Mouse (Mus musculus) ES-Bruce4 (cell line): ENCODE measurements around the gene Gpr158. TPM values are rescaled to one million over a fixed set of nuclear protein-coding genes. Genes with fewer than 3 reads are reported as not detected.

Experiments
- H3K27ac ChIP-seq: 2 replicates; pipeline ENCODE4 v1.5.1; 2012; ENCODE audit warnings: low read length, inconsistent platforms; ENCODE audit not compliant: insufficient read depth
- H3K27me3 ChIP-seq: 2 replicates; pipeline ENCODE4 v1.6.1; 2012; ENCODE audit warnings: mild to moderate bottlenecking, low read length, inconsistent platforms; ENCODE audit not compliant: control insufficient read depth, poor library complexity, insufficient read depth, severe bottlenecking
- H3K36me3 ChIP-seq: 2 replicates; pipeline ENCODE4 v1.6.1; 2012; ENCODE audit warnings: inconsistent platforms, mild to moderate bottlenecking, low read length, moderate library complexity; ENCODE audit not compliant: control insufficient read depth, poor library complexity, insufficient read depth, severe bottlenecking
- H3K4me1 ChIP-seq: one replicate; pipeline ENCODE4 v1.8.1; 2011; ENCODE audit warnings: low read length; ENCODE audit not compliant: control insufficient read depth, insufficient read depth
- H3K4me3 ChIP-seq: 2 replicates; pipeline ENCODE4 v1.5.1; 2011; ENCODE audit warnings: low read depth, mild to moderate bottlenecking, low read length
- H3K9ac ChIP-seq: 2 replicates; pipeline ENCODE4 v1.6.1; 2012; ENCODE audit warnings: low read depth, mild to moderate bottlenecking, inconsistent platforms; ENCODE audit not compliant: poor library complexity, severe bottlenecking
- H3K9me3 ChIP-seq: replicated peaks from 2 replicates; pipeline ENCODE4 v1.6.1; 2012; ENCODE audit warnings: mild to moderate bottlenecking, low read length, inconsistent platforms; ENCODE audit not compliant: control insufficient read depth, poor library complexity, insufficient read depth, severe bottlenecking
- CTCF ChIP-seq: IDR thresholded peaks from one replicate; pipeline ENCODE4 v1.8.1; 2011; ENCODE audit warnings: low read depth, low read length
- EP300 ChIP-seq: IDR thresholded peaks from 2 replicates; pipeline ENCODE4 v1.6.1; 2011; ENCODE audit warnings: low read depth, low read length; ENCODE audit not compliant: insufficient read depth
- POLR2A ChIP-seq: IDR thresholded peaks from one replicate; pipeline ENCODE4 v1.8.1; 2011; ENCODE audit warnings: low read length; ENCODE audit not compliant: insufficient read depth
- polyA plus RNA-seq: library from polyadenylated mRNA; stranded (reverse); fragments of >200 nt; gene quantifications from 2 replicates; pipeline ENCODE4 v1.2.4, GENCODE M21; 2011; ENCODE audit warnings: low read depth; ENCODE audit not compliant: missing spikeins, insufficient read depth, insufficient read length

The Gpr158 gene
- polyA plus RNA-seq, result not detected in 2 replicates

- H3K4me3 ChIP-seq, result peak within 1 kb of the TSS; percentile 71
- H3K27ac ChIP-seq, result no peak within 1 kb of the TSS
- H3K27me3 ChIP-seq, result no peaks in the 10 kb centered on the region; the same call in none of the 2 replicates
- TF ChIP-seq CTCF (no peak), POLR2A (no peak), EP300 (no peak)
- H3K36me3 ChIP-seq, result no peaks in the 10 kb centered on the region
- H3K9me3 ChIP-seq, result no peaks in the 10 kb centered on the region
- no peak within 1 kb of the TSS for H3K9ac ChIP-seq
- no peaks in the 10 kb centered on the region for H3K4me1 ChIP-seq
Observed at GRCm38 (mm10) chr2:21367345-21368111, at the start of gene Gpr158. TSS of gene Gpr158 (plus strand) at chr2:21367542.

DNA sequence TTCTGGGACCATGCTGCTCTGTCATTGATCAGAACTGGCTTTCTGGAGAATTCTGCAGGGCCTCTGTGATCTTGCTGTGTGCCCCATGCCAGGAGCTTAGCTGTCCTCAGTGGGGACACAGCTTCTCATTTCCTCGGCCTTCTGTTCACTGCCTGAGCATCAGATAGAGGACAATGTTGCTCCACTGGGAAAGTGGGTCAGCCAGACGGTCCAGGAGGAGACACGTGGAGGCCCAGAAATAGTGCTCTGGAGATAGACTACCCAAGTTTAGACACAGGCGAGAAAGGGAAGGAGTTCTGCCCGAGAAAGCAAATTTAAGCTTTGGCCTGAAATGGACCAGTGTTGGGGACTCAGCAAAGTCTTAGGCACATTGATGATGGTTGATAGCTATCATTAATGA is 23.5 kb upstream of the Gpr158 start:
- Histone ChIP-seq H3K9ac (no peak overlapping the region), H3K9me3 (no peaks in the 10 kb centered on the region), H3K4me1 (no peaks in the 10 kb centered on the region), H3K4me3 (no peak overlapping the region), H3K36me3 (no peaks in the 10 kb centered on the region), H3K27ac (no peak overlapping the region), H3K27me3 (no peaks in the 10 kb centered on the region)
- TF ChIP-seq POLR2A (no peak), EP300 (no peak), CTCF (no peak)

DNA sequence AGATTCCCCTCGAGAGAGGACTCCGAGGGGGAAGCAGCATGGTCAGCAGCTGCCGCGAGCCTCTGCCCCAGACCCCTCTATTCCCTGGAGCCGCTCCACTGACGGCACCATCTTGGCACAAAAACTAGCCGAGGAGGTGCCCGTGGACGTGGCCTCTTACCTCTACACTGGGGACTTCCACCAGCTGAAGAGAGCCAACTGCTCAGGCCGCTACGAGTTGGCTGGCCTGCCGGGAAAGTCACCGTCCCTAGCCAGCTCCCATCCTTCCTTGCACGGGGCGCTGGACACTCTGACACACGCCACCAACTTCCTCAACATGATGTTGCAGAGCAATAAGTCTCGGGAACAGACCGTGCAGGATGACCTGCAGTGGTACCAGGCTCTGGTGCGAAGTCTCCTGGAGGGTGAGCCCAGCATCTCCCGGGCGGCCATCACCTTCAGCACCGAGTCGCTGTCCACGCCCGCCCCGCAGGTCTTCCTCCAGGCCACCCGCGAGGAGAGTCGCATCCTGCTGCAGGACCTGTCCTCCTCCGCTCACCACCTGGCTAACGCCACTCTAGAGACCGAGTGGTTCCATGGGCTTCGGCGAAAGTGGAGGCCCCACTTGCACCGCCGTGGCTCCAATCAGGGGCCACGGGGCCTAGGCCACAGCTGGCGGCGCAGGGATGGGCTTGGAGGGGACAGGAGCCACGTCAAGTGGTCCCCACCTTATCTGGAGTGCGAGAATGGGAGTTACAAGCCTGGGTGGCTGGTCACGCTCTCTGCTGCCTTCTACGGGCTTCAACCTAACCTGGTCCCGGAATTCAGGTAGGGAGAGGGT is 1.2 kb downstream of the Gpr158 start:
- Histone ChIP-seq H3K36me3 (no peaks in the 10 kb centered on the region), H3K9ac (no peak overlapping the region), H3K4me1 (no peaks in the 10 kb centered on the region), H3K4me3 (no peak overlapping the region), H3K27me3 (no peaks in the 10 kb centered on the region; the same call in none of the 2 replicates), H3K27ac (no peak overlapping the region), H3K9me3 (no peaks in the 10 kb centered on the region)
- no peak for TF ChIP-seq CTCF

- no peaks in the 10 kb centered on the region for H3K36me3 ChIP-seq
- no peaks in the 10 kb centered on the region for H3K9me3 ChIP-seq
- TF ChIP-seq EP300, result no peak
- TF ChIP-seq CTCF, result no peak
- no peak for TF ChIP-seq POLR2A
- no peaks in the 10 kb centered on the region; the same call in none of the 2 replicates for H3K27me3 ChIP-seq
- no peak overlapping the region for H3K27ac ChIP-seq
- no peaks in the 10 kb centered on the region for H3K4me1 ChIP-seq
- H3K4me3 ChIP-seq, result no peak overlapping the region
- H3K9ac ChIP-seq, result no peak overlapping the region
Observed at GRCm38 (mm10) chr2:21369171-21369485, 1.8 kb downstream of the Gpr158 start.

DNA sequence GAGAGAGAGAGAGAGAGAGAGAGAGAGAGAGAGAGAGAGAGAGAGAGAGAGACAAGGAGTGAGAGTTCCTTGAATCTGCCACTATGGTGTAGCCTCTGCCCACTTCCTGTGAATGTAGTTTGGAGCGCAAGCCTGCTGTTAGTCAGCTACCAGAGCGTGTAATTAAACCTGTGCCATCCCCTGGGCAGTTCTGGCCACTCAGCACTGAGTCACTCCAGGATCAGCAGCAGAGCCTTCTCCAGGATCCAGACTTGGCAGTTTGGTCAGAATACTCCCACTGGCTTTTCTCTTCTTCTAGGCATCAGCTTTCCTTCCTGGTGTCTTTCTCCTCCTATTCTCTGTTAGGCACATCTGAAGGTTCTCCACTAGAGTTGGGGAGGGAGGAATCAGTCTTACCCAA is 2.2 kb downstream of the Gpr158 start:
- no peaks in the 10 kb centered on the region for H3K9me3 ChIP-seq
- no peak for TF ChIP-seq EP300
- TF ChIP-seq POLR2A, result no peak
- TF ChIP-seq CTCF, result no peak

DNA sequence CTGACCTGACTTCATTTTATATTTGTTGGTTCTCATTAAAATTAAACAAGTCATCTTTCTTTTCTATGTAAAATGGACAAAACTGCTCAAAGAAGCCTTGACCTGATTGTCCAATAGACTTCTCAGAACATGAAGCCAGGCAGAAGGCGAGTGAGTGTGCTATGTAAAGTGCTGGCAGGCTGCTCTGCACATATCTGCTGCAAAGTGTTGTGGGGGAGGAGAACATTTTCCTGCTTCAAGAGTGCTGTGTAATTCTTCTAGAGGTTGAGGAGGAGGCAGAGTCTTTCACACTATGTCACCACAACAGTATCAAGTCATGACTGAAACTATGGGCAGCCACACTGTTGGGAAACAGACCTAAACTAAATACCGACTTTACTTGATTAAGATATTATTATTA is 12.2 kb downstream of the Gpr158 start:
- no peaks in the 10 kb centered on the region for H3K36me3 ChIP-seq
- no peak overlapping the region for H3K9ac ChIP-seq
- no peak overlapping the region for H3K27ac ChIP-seq
- TF ChIP-seq CTCF, result no peak
- no peak for TF ChIP-seq EP300
- TF ChIP-seq POLR2A, result no peak
- H3K27me3 ChIP-seq, result no peaks in the 10 kb centered on the region
- no peak overlapping the region for H3K4me3 ChIP-seq
- H3K9me3 ChIP-seq, result no peaks in the 10 kb centered on the region
- no peaks in the 10 kb centered on the region for H3K4me1 ChIP-seq

More for the DNA sequence above, 2.2 kb downstream of the Gpr158 start:
- Histone ChIP-seq H3K9ac (no peak overlapping the region), H3K27me3 (no peaks in the 10 kb centered on the region; the same call in none of the 2 replicates), H3K36me3 (no peaks in the 10 kb centered on the region), H3K4me3 (no peak overlapping the region), H3K4me1 (no peaks in the 10 kb centered on the region), H3K27ac (no peak overlapping the region)
